Mouse (Mus musculus) small intestine, adult 2 months (tissue): ENCODE results near the gene Olfr149.

Experiments used
- CTCF ChIP-seq: fragments of 200-500 bp; IDR thresholded peaks from 2 replicates; pipeline ENCODE4 v1.5.1; 2012; ENCODE audit warnings: low read depth, mild to moderate bottlenecking, control low read depth, inconsistent platforms, low read length, moderate library complexity, mixed read lengths; ENCODE audit not compliant: insufficient replicate concordance, insufficient read length; ENCODE audit errors: extremely low read depth
- POLR2A ChIP-seq: fragments of 200-500 bp; IDR thresholded peaks from 2 replicates; pipeline ENCODE4 v1.6.1; 2012; ENCODE audit warnings: low read depth, mild to moderate bottlenecking, control low read depth, inconsistent platforms, low read length, moderate library complexity

GRCm38 (mm10) chr9:39669723-39670122 lies 37.2 kb downstream of the Olfr149 start:
- no peak for TF ChIP-seq POLR2A
- TF ChIP-seq CTCF = no peak
